Mouse (Mus musculus): ENCODE data around the gene Lman2l.
A peak's percentile ranks its signal among the peaks of the same experiment; 100 is the strongest.

The Lman2l gene

DNA sequence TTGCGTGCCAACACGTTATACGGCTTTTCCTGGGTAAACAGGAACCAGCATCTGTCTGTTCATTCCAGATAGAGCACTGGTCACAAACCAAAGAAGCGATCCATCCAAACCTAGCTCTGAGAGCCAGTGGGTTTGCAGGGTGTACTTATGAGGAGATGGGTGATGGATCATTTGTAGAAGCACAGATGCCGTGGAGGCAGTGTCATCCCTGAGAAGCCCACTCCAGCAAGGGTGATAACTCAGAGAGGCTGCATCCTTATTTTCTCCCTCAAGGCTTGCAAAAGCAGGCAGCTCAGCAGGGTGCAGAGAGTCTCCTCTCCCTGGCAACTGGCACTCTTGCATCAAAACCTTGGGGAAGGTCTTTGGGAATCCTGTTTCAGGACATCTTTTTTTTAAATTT is 13.1 kb upstream of the Lman2l start:
- DNase-seq (ENCODE audit: low spot score in 2 of 2): no peak

DNA sequence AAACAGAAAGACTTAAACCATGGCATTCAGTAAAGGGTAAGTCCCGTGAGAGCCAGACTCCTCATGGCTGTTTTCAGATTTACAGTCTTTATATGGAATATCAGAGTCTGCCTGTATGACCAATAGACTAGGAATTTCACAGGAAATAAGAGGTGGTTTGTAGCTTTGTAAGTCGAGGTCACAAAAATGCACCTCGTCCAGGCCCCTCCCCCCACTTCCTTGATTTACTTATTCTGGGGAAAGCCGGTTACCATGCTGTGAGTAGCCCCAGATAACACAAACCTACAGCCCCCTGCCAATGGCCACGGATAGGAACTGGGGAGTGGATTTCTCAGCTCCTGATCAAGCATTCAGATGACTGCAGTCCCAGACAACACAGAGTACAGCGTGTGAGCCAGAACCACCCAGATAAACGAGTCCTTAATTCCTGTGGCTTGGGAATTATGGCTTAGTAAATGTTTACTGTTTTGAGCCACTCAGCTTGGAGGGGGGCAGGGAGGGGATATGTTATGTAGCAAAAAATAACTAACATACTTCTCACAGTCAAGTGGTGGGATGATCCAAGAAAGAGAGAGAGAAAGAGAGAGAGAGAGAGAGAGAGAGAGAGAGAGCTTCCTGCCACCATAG is 12.4 kb upstream of the Lman2l start:
- DNase-seq (ENCODE audit: low spot score in 2 of 2): no peak

DNA sequence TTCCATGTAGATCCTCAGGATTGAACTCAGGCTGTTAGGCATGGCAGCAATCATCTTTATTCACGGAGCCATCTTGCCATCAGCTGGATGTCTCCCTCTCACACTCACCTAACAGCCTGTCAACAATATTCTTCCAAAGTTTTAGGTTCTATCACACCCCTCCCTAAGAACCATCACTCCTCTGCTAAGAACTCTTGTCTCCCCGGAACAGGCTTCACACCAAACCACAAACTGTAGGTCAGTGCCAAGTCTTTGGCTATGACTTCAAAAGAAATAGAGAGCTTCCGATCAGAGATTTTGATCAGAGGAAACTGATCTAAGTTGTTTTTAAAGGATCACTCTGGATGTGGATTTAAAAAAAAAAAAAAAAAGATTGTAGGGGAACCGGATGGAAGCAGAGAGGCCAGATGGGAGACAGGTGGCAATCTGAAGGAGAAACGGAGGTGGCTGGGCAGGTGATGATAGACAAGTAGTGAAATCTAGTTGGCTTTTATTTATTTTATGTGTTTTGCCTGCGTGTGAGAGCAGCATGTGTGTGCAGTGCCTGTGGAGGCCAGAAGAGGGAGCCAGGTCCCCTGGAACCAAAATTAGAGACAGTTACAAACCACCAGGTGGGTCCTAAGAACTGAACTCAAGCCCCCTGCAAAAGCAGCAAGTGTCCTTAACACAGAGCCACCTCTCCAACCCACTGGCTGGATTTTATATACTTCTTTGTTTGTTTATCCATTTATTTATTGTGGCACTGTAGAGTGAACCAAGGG is 9.2 kb upstream of the Lman2l start:
- DNase-seq (ENCODE audit: low spot score in 2 of 2): no peak

DNA sequence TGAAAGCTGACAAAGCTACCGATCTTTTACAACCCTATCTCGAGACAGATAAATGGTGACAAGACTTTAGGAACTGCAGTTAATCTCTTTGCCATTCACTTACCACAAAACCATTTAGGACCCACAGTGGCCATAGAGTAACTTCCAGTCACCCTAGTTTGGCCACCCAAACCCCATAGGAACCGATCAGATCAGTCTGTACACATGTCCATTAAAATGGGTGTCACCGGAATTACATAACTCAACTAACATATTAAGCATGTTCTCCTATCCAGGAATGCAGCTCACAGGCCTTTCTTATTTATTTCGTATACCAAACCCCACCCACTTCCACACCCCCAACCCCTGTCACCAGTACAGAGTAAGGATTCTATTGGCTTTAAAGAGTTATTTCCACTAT is 1.8 kb upstream of the Lman2l start:
- no peak for DNase-seq (ENCODE audit: low spot score in 2 of 2)

GRCm38 (mm10) chr1:36446106-36446824 is 1.2 kb upstream of the Lman2l start:
- DNase-seq (ENCODE audit: low spot score in 2 of 2): peak in 1 of 2 experiments; percentile 15

GRCm38 (mm10) chr1:36445508-36445907 is 437 bp upstream of the Lman2l start:
- no peak for DNase-seq (ENCODE audit: low spot score in 2 of 2)

- no peak for DNase-seq (ENCODE audit: low spot score in 2 of 2)
Measured at GRCm38 (mm10) chr1:36441101-36441500, 4.0 kb downstream of the Lman2l start.

DNA sequence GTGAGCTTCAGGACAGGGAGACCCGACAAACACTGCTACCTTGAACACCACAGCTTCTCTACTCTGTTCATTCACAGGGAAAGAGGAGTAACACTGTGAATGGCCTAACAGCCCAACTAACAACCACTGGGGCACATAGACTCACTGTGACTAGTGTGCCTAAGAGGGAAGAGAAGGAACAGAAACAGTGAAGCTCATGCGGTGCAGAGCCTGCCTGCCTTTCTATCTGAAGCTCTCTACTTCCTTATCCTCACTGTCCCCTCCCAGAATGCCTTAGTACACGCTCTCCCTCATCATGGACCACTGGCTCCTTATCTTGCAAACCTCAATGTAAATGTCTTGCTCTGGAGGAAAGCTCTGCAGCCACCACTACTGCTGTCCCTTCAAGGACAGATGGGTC is 7.8 kb downstream of the Lman2l start:
- no peak for DNase-seq (ENCODE audit: low spot score in 2 of 2)

GRCm38 (mm10) chr1:36436515-36436914 is 8.6 kb downstream of the Lman2l start:
- no peak for DNase-seq (ENCODE audit: low spot score in 2 of 2)

DNA sequence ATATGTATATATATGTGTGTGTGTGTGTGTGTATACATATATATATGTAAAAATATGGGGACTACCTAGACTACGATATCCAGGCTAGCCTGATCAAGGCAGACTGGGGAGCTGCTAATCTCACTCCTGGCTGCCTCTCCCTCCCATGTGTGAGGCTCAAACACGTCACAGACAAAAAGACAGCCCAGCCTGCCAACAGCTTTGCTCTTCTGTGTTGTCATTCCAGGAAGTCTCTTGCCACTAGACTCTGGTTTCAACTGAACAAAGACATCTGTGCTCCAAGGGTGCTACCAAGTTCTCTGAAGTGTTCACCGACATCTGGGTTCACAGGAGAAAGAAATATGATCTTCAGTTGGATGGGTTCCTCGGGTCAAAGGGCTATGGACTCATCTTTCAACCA is 10.0 kb downstream of the Lman2l start:
- peak; percentile 57 to 60 for DNase-seq (ENCODE audit: low spot score in 2 of 2)

DNA sequence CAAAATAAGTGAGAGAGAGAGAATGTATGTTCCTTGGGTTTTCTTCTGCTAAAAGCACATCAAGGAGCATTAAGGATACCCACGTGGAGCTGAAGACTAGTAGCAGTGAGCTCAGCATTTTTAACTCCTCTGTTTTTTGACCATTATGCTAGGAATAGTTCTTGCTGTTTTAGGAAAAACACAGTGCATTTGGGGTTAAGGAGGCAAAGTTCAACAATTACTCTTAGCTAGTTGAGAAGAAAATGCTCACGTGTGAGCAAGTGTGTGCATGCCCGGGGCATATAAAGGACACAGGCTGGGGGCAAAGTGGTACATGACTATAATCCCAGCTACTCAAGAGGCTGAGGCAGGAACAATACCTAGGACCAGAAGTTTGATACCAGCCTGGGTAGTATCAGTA is 11.5 kb downstream of the Lman2l start:
- no peak for DNase-seq (ENCODE audit: low spot score in 2 of 2)

DNA sequence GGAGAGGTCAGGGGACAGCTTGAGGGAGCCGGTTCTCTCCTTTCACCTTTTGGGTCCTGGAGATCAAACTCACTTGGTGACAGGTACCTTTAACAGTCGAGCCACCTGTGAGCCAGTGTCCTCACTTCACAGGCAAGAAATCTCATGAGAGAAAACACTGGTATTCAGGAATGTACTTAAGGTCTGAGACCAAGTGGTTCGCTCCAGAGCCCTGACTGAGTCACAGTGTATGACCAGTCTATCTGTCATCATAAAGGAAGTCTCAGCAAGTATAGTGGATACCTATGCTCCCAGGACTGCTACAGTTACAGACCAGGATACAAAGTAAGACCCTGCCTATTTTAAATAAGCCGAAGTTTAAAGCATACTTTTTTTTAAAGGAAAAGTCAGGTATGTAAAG is 12.1 kb downstream of the Lman2l start:
- DNase-seq (ENCODE audit: low spot score in 2 of 2): no peak

DNA sequence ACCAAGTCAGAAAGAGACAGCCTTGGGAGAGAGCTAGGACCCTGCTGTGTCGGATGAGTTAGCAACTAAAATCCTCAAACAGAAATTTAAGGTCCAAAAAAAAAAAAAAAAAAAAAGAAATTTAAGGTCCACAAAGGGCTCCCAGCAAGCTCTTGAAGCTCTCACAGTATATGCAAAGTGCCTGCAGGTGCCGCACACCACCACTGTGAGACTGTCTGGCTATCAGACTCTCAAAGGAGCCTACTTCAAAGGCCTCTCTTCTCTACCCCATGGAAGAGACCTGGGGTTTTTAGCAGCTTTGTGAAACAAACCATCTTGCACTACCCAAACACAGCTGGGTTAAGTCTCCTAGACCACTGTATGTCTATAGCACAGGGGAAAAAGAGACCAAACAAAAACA is 15.6 kb downstream of the Lman2l start:
- peak; percentile 16 to 23 for DNase-seq (ENCODE audit: low spot score in 2 of 2)

DNA sequence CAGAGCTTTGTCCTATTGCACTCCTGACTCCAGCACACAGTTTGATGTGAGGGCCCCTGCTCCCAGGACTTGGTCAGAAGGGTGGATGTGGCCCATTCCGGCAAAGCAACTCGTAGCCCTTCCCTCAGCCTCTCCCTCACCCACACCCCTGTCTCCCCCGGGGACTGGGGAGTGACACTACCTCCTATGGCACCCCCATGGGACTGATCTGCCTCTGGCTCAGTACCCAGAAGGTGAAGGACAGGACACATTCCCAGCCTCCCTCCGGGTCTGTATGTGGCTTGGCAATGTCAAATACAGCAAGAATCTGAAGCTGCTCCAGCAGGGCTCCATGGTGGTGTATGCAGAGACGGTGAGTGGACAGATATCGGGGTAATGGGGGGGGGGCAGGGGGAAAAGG is 40.5 kb downstream of the Lman2l start:
- no peak for DNase-seq (ENCODE audit: low spot score in 2 of 2)

DNA sequence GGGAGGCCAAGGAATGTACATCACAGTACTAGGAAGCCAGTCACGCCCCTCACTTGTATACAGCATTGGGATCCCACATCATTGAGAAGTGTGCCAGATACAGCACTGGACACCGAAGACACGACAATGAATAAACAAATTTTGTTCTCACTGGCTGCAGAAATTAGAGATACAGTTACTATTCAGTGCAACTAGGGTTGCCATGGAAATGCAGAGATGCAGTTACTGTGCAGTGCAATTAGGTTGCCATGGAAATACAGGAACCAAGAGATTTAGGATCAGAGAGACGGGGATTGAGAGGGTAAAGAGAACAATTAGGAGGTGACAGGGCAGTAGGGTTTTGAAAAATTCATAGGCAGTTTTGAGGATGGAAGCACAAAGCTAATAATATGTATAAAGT is 43.6 kb downstream of the Lman2l start:
- no peak for DNase-seq (ENCODE audit: low spot score in 2 of 2)

GRCm38 (mm10) chr1:36397041-36397440 is 48.0 kb downstream of the Lman2l start:
- no peak for DNase-seq (ENCODE audit: low spot score in 2 of 2)

DNA sequence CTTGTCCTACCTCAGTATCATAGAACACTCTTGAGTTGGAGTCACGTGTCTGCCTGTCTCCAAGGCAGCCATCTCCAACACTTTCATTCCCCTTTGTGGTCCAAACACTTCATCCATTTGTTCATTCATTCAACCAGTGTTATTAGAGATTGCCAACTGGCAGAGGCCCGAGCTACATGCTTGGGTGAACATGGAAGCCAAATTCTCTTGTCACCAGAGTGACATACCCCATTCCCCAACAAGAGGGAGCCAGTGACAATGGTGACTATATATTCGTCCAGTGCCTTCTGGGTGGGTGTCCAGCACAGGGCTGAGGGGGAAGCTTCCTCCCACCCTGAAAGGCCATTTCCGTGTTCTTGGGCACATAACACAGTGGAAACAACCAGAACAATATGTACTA is 65.5 kb downstream of the Lman2l start:
- DNase-seq (ENCODE audit: low spot score in 2 of 2): no peak

DNA sequence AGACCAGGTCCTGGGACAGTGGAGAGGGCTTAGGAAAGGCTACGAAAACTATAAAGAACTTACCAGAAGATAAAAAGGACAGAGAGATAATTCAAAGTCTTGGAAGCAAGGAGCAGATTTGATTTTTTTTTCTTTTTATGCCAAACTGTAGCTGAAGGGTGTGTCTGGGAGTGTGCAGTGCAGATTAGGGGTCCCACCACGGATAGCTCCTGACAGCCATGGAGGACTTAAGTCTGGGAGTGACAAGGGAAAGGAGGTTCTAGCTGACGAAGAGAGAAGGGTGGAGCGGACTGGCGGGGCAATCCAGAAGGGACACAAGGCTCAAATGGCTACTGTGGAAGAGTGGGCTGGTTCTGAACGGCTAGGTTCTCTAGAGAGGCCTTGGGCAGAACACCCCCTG is 66.2 kb downstream of the Lman2l start:
- DNase-seq (ENCODE audit: low spot score in 2 of 2): no peak

DNA sequence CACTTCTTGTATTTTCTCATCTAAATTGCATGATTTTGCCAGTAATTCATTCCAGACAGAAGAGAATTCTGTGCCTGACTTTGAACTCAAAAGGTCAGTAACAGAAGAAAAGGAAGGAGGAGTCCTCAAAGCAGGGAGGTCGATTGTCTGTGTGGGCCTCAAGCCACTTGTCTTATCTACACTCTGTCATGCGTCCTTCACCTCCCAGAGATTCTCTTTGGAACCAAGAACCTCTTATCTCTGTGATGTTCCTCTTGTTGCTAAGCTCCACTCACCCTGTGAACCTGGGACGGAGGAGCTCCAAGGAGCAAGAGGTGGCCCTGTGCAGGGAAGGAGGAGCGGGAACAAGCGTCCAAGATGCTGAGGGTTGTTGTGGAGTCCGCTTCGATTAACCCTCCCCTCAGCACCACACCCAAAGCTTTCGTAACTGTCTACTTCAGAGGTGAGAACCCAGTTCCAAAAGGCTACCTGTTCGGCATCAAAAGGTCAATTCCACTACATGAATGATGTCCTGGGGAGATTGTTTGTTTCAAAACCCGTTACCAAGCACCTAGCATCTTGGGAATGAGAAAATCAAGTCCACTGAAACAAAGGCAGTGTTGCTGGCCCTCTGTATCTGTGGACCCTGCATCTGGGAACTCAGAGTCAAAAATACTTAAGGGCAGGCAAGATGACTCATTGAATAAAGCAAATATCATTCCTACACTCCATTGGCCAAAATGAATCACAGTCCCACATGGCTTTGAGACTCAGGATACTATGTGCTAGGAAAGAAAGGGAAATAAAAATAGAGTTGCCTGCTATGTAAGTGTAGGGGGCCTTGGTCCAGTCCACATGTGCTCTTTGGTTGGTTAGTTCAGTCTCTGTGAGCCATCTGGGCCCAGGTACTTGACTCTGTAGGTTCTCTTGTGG is 72.9 kb downstream of the Lman2l start, which contains the start of gene Fer1l5:
TSS of gene Fer1l5 (plus strand) at position 358 of the 912 bp plus-strand sequence.
- DNase-seq (ENCODE audit: low spot score in 2 of 2): no peak

GRCm38 (mm10) chr1:36370918-36371317 is 74.2 kb downstream of the Lman2l start:
- DNase-seq (ENCODE audit: low spot score in 2 of 2): no peak
